Mouse (Mus musculus) frontal cortex, postnatal 36 days (tissue): ENCODE results near the gene Dnaaf1.
A peak's percentile ranks its signal among the peaks of the same experiment; 100 is the strongest.

ENCODE experiments used
- DNase-seq, 2 experiments: peaks; one replicate each; pipeline ENCODE4 v3.0.0; 2022; ENCODE audit warnings: low spot score in 2 of 2

Dnaaf1 gene

GRCm38 (mm10) chr8:119574437-119575365 lies at the start of gene Dnaaf1, which contains the start of gene Hsdl1:
Gene Dnaaf1 (plus strand): TSS chr8:119575235.
Gene Hsdl1 (minus strand): TSS chr8:119575183.
- DNase-seq: peak; percentile 96

GRCm38 (mm10) chr8:119528762-119529161 lies 46.3 kb upstream of the Dnaaf1 start:
- no peak for DNase-seq

- DNase-seq: no peak
Observed at GRCm38 (mm10) chr8:119530937-119531336, 44.1 kb upstream of the Dnaaf1 start.

- DNase-seq: no peak
Observed at GRCm38 (mm10) chr8:119531397-119531796, 43.6 kb upstream of the Dnaaf1 start.

- peak; percentile 75 to 80 for DNase-seq
Observed at GRCm38 (mm10) chr8:119531973-119532372, 43.1 kb upstream of the Dnaaf1 start.

GRCm38 (mm10) chr8:119544606-119545005 lies 30.4 kb upstream of the Dnaaf1 start:
- DNase-seq: no peak

- DNase-seq: no peak
Observed at GRCm38 (mm10) chr8:119545180-119545579, 29.9 kb upstream of the Dnaaf1 start.

GRCm38 (mm10) chr8:119545791-119546190 lies 29.2 kb upstream of the Dnaaf1 start:
- no peak for DNase-seq

GRCm38 (mm10) chr8:119547019-119547691 lies 27.9 kb upstream of the Dnaaf1 start:
- no peak for DNase-seq

- no peak for DNase-seq
Observed at GRCm38 (mm10) chr8:119548560-119549113, 26.4 kb upstream of the Dnaaf1 start.

GRCm38 (mm10) chr8:119552967-119553366 lies 22.1 kb upstream of the Dnaaf1 start:
- DNase-seq: no peak

GRCm38 (mm10) chr8:119555861-119556260 lies 19.2 kb upstream of the Dnaaf1 start:
- DNase-seq: no peak

- no peak for DNase-seq
Observed at GRCm38 (mm10) chr8:119557132-119557531, 17.9 kb upstream of the Dnaaf1 start.

- DNase-seq: no peak
Observed at GRCm38 (mm10) chr8:119557821-119558602, 17.0 kb upstream of the Dnaaf1 start.

- DNase-seq: peak; percentile 98
Observed at GRCm38 (mm10) chr8:119558603-119559401, 16.2 kb upstream of the Dnaaf1 start, which contains the start of gene Mbtps1. Gene Mbtps1 (minus strand): TSS chr8:119558735.

- no peak for DNase-seq
Observed at GRCm38 (mm10) chr8:119559402-119559720, 15.7 kb upstream of the Dnaaf1 start.

- DNase-seq: no peak
Observed at GRCm38 (mm10) chr8:119563849-119564251, 11.2 kb upstream of the Dnaaf1 start.

GRCm38 (mm10) chr8:119566367-119566766 lies 8.7 kb upstream of the Dnaaf1 start:
- no peak for DNase-seq

GRCm38 (mm10) chr8:119568251-119568650 lies 6.8 kb upstream of the Dnaaf1 start:
- DNase-seq: no peak

- no peak for DNase-seq
Observed at GRCm38 (mm10) chr8:119568951-119569350, 6.1 kb upstream of the Dnaaf1 start.

- no peak for DNase-seq
Observed at GRCm38 (mm10) chr8:119569881-119570280, 5.2 kb upstream of the Dnaaf1 start.
